Mouse (Mus musculus): Measurements from ENCODE around the gene Tpsb2. TPM values are rescaled to one million over a fixed set of nuclear protein-coding genes. Genes with fewer than 3 reads are reported as not detected.

Gene Tpsb2
- polyA plus RNA-seq, 1 experiment from 2014 or later, result not detected

DNA sequence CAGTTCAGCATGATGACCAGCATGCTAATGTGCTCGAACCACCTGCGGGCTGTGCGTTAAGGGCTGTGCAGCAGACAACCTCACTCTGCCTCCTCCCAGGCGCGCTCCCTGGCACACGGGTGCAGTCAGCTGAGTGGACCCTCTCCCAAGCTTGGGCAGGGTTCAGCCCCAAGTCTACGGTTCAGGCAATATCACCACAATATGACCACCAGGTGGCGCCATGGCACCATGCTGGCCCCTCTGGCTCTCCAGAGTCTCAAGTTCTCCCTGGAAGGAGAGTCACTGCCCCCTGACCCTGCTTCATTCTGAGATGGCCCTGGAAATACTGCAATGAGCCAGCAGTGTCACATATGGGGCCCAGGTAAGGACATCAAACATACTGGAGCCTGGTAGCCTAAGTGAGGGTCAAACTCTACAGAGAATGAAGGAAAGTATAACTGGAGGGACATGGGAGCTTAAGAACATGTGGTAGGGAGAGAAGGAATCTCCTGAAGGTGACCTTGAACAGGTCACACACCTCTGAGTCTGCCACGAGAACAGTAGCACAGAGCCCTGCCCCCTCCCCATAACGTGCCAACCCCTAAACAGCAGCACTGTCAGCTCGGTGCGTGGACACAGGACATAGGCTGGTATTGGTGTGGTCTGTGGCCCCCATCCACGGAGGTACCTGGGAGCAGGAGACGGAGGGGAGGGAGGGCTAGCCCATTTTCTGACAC lies 31.9 kb downstream of the Tpsb2 start:
- Histone ChIP-seq H3K27me3 (ENCODE audit: control insufficient read depth, insufficient read depth, low read length) (no peaks in the 10 kb centered on the region), H3K9me3 (replicated peaks; ENCODE audit: control insufficient read depth, low read length) (no peaks in the 10 kb centered on the region), H3K4me1 (ENCODE audit: control insufficient read depth, insufficient read depth, low read length) (no peaks in the 10 kb centered on the region; the same call in 1 of the 2 replicates), H3K4me2 (ENCODE audit: low read depth, low read length) (no peak overlapping the region), H3K36me3 (replicated peaks; ENCODE audit: control insufficient read depth, insufficient read depth, low read depth, low read length) (no peaks in the 10 kb centered on the region), H3K9ac (replicated peaks; ENCODE audit: low read length) (no peak overlapping the region), H3K4me3 (ENCODE audit: low read depth, low read length) (no peak overlapping the region), H3K27ac (replicated peaks; ENCODE audit: low read depth, low read length) (no peak overlapping the region)
- DNase-seq (ENCODE audit: low spot score) (peak; percentile 88), ATAC-seq (replicated peaks; ENCODE audit: insufficient number of reproducible peaks, low FRiP score, low TSS enrichment, low read depth) (peak; percentile 26; the same call in 1 of the 2 replicates)
- WGBS, result 30% methylated on average over 14 of the region's 14 CpGs

DNA sequence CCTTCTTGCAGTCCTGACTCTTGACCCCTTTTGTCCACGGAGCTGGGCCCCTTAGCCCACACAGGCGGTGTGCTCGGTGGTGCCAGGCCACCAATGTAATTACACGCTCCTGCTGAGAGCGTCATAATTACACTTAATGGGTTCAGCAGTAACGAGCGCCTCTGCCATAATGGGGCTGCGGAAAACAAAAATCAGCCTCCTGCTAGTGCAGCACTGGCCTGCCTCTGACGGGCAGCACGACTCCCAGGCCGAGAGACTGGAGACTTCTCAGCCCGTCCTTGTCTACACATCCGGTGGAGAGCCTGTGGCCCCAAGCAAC lies 32.4 kb downstream of the Tpsb2 start:
- H3K27me3 ChIP-seq (ENCODE audit: control insufficient read depth, insufficient read depth, low read length), result no peaks in the 10 kb centered on the region

DNA sequence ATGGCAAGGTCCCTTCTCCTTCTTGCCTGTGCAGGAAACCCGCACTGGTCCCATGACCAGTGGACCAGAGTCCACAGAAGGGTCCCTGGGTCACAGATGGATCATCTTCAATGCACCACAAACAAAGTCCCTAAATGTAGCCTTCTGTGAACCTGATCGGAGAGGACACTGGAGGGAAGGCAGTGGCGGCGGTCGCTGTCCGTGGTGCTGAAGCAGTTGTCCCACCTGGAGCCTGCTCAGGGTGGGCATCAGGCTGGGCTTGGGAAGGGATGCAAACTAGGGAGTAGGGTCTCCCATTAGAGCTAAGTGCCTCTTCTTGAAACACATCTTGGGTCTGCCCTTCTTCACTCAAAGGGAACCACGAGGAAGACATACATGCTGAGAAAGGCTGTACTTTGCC lies 34.3 kb downstream of the Tpsb2 start:
- Histone ChIP-seq H3K9me3 (replicated peaks; ENCODE audit: control insufficient read depth, low read length) (no peaks in the 10 kb centered on the region), H3K4me1 (ENCODE audit: control insufficient read depth, insufficient read depth, low read length) (peaks cover 5% of the 10 kb centered on the region; the same call in 1 of the 2 replicates), H3K4me3 (ENCODE audit: low read depth, low read length) (no peak overlapping the region), H3K36me3 (replicated peaks; ENCODE audit: control insufficient read depth, insufficient read depth, low read depth, low read length) (no peaks in the 10 kb centered on the region), H3K27me3 (ENCODE audit: control insufficient read depth, insufficient read depth, low read length) (no peaks in the 10 kb centered on the region), H3K4me2 (ENCODE audit: low read depth, low read length) (no peak overlapping the region), H3K27ac (replicated peaks; ENCODE audit: low read depth, low read length) (no peak overlapping the region), H3K9ac (replicated peaks; ENCODE audit: low read length) (no peak overlapping the region)
- ATAC-seq (replicated peaks; ENCODE audit: insufficient number of reproducible peaks, low FRiP score, low TSS enrichment, low read depth) (no peak), DNase-seq (ENCODE audit: low spot score) (peak; percentile 78)
- WGBS, result 7% methylated on average over 7 of the region's 7 CpGs

More for the DNA sequence above, 32.4 kb downstream of the Tpsb2 start:
- Histone ChIP-seq H3K4me1 (ENCODE audit: control insufficient read depth, insufficient read depth, low read length) (no peaks in the 10 kb centered on the region; the same call in 1 of the 2 replicates), H3K9me3 (replicated peaks; ENCODE audit: control insufficient read depth, low read length) (no peaks in the 10 kb centered on the region), H3K4me2 (ENCODE audit: low read depth, low read length) (no peak overlapping the region), H3K27ac (replicated peaks; ENCODE audit: low read depth, low read length) (no peak overlapping the region), H3K4me3 (ENCODE audit: low read depth, low read length) (no peak overlapping the region), H3K9ac (replicated peaks; ENCODE audit: low read length) (no peak overlapping the region), H3K36me3 (replicated peaks; ENCODE audit: control insufficient read depth, insufficient read depth, low read depth, low read length) (no peaks in the 10 kb centered on the region)
- no peak; the same call in 1 of the 2 replicates for ATAC-seq (replicated peaks; ENCODE audit: insufficient number of reproducible peaks, low FRiP score, low TSS enrichment, low read depth)
- no peak for DNase-seq (ENCODE audit: low spot score)
- 42% methylated on average over 13 of the region's 13 CpGs for WGBS

DNA sequence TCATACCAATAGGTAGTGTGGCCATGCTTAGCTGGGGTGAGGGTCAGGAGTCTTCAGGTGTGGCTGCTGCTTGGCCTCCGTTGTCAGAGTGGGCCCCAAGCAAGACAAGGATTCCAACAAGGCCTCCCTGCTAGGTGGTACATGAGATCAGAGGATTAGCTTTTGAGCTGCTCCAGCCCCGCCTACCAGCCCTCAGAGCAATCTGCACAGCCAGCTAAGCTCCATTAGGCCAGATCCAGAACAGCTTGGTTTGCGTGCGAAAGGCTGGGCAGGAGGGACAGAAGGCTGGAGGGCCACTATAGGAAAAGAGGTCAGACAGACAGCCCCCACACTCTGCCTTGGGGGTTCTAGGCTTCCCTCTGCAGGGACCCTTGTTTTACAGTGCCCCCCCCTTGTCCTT lies 35.4 kb downstream of the Tpsb2 start:
- H3K4me1 ChIP-seq (ENCODE audit: control insufficient read depth, insufficient read depth, low read length), result peaks cover 10% of the 10 kb centered on the region
- H3K9ac ChIP-seq (replicated peaks; ENCODE audit: low read length), result no peak overlapping the region
- H3K9me3 ChIP-seq (replicated peaks; ENCODE audit: control insufficient read depth, low read length), result no peaks in the 10 kb centered on the region
- DNase-seq (ENCODE audit: low spot score) (no peak), ATAC-seq (replicated peaks; ENCODE audit: insufficient number of reproducible peaks, low FRiP score, low TSS enrichment, low read depth) (no peak)
- 28% methylated on average over 4 of the region's 4 CpGs for WGBS
- no peak overlapping the region for H3K27ac ChIP-seq (replicated peaks; ENCODE audit: low read depth, low read length)
- H3K4me3 ChIP-seq (ENCODE audit: low read depth, low read length), result no peak overlapping the region
- no peaks in the 10 kb centered on the region for H3K36me3 ChIP-seq (replicated peaks; ENCODE audit: control insufficient read depth, insufficient read depth, low read depth, low read length)
- no peak overlapping the region for H3K4me2 ChIP-seq (ENCODE audit: low read depth, low read length)
- no peaks in the 10 kb centered on the region for H3K27me3 ChIP-seq (ENCODE audit: control insufficient read depth, insufficient read depth, low read length)

DNA sequence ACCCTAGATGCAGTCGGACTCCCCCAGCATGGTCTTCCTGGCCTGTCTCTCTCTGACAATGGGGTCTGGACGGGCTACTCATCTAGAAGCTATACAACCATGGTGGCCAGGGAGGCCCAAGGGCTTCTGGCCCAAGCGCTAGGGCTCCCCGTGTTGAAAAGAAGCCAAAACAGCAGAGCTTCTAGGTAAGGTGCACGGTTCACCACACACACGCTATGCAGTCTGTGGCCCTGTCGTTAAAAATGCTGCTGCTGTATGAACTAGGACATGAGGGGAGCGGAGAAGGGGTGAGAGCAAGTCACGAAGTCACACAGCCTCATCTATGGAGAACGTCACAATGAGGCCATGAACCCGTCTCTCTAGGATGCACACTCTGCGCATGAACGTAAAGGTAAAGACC lies 36.1 kb downstream of the Tpsb2 start:
- H3K36me3 ChIP-seq (replicated peaks; ENCODE audit: control insufficient read depth, insufficient read depth, low read depth, low read length), result no peaks in the 10 kb centered on the region
- H3K4me2 ChIP-seq (ENCODE audit: low read depth, low read length), result no peak overlapping the region
- 87% methylated on average over 13 of the region's 13 CpGs for WGBS
- no peak overlapping the region for H3K4me3 ChIP-seq (ENCODE audit: low read depth, low read length)
- H3K27me3 ChIP-seq (ENCODE audit: control insufficient read depth, insufficient read depth, low read length), result no peaks in the 10 kb centered on the region
- peaks cover 15% of the 10 kb centered on the region for H3K4me1 ChIP-seq (ENCODE audit: control insufficient read depth, insufficient read depth, low read length)
- DNase-seq (ENCODE audit: low spot score) (no peak), ATAC-seq (replicated peaks; ENCODE audit: insufficient number of reproducible peaks, low FRiP score, low TSS enrichment, low read depth) (no peak)
- no peaks in the 10 kb centered on the region for H3K9me3 ChIP-seq (replicated peaks; ENCODE audit: control insufficient read depth, low read length)
- no peak overlapping the region for H3K27ac ChIP-seq (replicated peaks; ENCODE audit: low read depth, low read length)
- H3K9ac ChIP-seq (replicated peaks; ENCODE audit: low read length), result no peak overlapping the region

DNA sequence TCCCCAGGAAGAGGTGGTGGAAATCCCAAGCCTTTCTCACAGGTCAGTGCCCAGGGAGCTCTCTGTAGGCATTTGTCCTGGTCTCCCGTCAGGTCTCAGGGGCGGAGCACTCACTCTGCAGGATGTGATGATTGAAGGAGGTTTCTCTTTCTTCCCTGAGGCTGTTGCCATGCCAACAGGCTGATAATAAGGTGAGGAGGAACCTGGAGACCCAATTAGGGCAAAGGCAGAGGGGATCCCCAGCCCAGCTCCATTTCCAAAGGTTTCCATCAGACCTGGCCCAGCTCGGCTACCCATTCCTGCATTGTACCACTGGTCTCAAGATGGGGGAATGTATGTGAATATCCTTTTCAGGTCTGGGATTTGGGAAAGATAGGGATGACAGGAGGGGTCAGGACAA lies 38.1 kb downstream of the Tpsb2 start:
- DNase-seq (ENCODE audit: low spot score) (no peak), ATAC-seq (replicated peaks; ENCODE audit: insufficient number of reproducible peaks, low FRiP score, low TSS enrichment, low read depth) (no peak)
- H3K4me1 ChIP-seq (ENCODE audit: control insufficient read depth, insufficient read depth, low read length), result peaks cover 17% of the 10 kb centered on the region
- no peak overlapping the region for H3K27ac ChIP-seq (replicated peaks; ENCODE audit: low read depth, low read length)
- no peak overlapping the region for H3K4me2 ChIP-seq (ENCODE audit: low read depth, low read length)
- H3K36me3 ChIP-seq (replicated peaks; ENCODE audit: control insufficient read depth, insufficient read depth, low read depth, low read length), result no peaks in the 10 kb centered on the region
- WGBS, result 36% methylated on average over 3 of the region's 3 CpGs
- no peaks in the 10 kb centered on the region for H3K9me3 ChIP-seq (replicated peaks; ENCODE audit: control insufficient read depth, low read length)
- H3K9ac ChIP-seq (replicated peaks; ENCODE audit: low read length), result no peak overlapping the region
- H3K27me3 ChIP-seq (ENCODE audit: control insufficient read depth, insufficient read depth, low read length), result no peaks in the 10 kb centered on the region
- H3K4me3 ChIP-seq (ENCODE audit: low read depth, low read length), result no peak overlapping the region

DNA sequence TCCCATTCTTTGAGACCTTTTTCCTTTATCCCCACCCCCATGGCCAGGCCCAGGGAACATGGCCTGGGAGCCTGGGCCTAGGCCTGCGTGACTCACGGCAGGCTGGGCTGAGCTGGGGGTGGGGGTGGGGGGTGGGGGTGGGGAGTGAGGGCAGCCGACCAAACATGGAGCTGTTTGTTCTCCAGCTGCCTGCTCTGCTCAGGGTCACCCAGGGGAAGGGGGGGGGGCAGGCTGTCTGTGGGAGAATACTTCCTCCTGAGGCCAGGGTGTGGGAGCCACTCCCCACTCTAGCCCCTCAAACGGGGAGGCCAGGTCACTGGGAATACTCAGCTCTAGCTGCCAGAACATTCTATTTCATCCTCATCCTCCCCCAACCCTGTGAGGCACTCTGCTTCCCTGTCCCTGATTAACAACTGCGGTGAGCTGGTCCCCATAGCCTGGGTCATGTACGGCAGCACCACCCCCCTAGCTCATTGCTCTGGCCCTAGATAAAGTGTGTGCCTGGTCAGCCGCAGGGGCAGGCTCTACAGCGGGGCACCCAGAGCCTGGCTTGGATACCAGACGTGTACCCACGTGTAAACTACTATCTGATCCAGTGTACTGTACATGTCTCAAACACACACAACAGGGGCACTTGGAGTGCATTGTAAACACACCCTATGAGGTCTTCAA lies 39.3 kb downstream of the Tpsb2 start:
- H3K9me3 ChIP-seq (replicated peaks; ENCODE audit: control insufficient read depth, low read length), result no peaks in the 10 kb centered on the region
- H3K4me1 ChIP-seq (ENCODE audit: control insufficient read depth, insufficient read depth, low read length), result peaks cover 17% of the 10 kb centered on the region
- DNase-seq (ENCODE audit: low spot score), result no peak
- no peak overlapping the region for H3K27ac ChIP-seq (replicated peaks; ENCODE audit: low read depth, low read length)
- no peak overlapping the region for H3K4me3 ChIP-seq (ENCODE audit: low read depth, low read length)
- 10% methylated on average over 10 of the region's 10 CpGs for WGBS
- H3K36me3 ChIP-seq (replicated peaks; ENCODE audit: control insufficient read depth, insufficient read depth, low read depth, low read length), result no peaks in the 10 kb centered on the region
- no peaks in the 10 kb centered on the region for H3K27me3 ChIP-seq (ENCODE audit: control insufficient read depth, insufficient read depth, low read length)
- ATAC-seq (replicated peaks; ENCODE audit: insufficient number of reproducible peaks, low FRiP score, low TSS enrichment, low read depth), result 0 out of 2 replicates have a peak, but pooled peaks have one; percentile 41
- H3K4me2 ChIP-seq (ENCODE audit: low read depth, low read length), result no peak overlapping the region
- no peak overlapping the region for H3K9ac ChIP-seq (replicated peaks; ENCODE audit: low read length)

DNA sequence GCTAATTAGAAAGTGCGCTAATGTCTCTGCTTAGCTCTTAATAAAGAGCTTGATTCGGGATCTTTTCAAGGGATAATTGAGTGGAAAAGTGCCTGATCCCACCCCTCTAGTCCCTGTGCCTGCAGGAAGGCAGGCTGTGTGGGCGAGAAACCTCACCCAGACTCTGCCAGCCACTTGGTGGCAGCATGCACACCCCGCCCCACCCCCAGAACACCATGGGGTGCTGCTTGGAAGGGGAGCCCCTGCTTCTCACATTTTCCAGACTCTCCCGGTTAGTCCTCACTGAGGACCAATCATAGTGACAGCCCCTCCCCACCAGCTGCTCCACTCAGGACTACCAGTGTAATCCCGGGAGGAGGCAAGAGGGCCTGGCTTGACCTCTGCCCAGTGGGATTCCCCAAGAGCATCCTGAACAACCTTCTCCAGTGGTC lies 39.9 kb downstream of the Tpsb2 start:
- Histone ChIP-seq H3K27ac (replicated peaks; ENCODE audit: low read depth, low read length) (no peak overlapping the region), H3K9ac (replicated peaks; ENCODE audit: low read length) (no peak overlapping the region), H3K4me1 (ENCODE audit: control insufficient read depth, insufficient read depth, low read length) (peaks cover 17% of the 10 kb centered on the region), H3K36me3 (replicated peaks; ENCODE audit: control insufficient read depth, insufficient read depth, low read depth, low read length) (no peaks in the 10 kb centered on the region), H3K4me2 (ENCODE audit: low read depth, low read length) (no peak overlapping the region), H3K4me3 (ENCODE audit: low read depth, low read length) (no peak overlapping the region), H3K27me3 (ENCODE audit: control insufficient read depth, insufficient read depth, low read length) (no peaks in the 10 kb centered on the region), H3K9me3 (replicated peaks; ENCODE audit: control insufficient read depth, low read length) (no peaks in the 10 kb centered on the region)
- WGBS, result 21% methylated on average over 6 of the region's 6 CpGs
- DNase-seq (ENCODE audit: low spot score) (no peak), ATAC-seq (replicated peaks; ENCODE audit: insufficient number of reproducible peaks, low FRiP score, low TSS enrichment, low read depth) (no peak)

Measured in embryonic facial prominence, embryonic 11.5 days (tissue).